Mouse (Mus musculus) midbrain, embryonic 12.5 days (tissue): ENCODE measurements around the gene Tpmt. TPM values are rescaled to one million over a fixed set of nuclear protein-coding genes. Genes with fewer than 3 reads are reported as not detected.
A peak's percentile ranks its signal among the peaks of the same experiment; 100 is the strongest.

Experiments used
- ATAC-seq: fragments of 200-750 bp; cut with Nextera tagmentation; 2 replicates; pipeline ENCODE4 v1.8.0; 2017; ENCODE audit warnings: low read depth, moderate TSS enrichment, moderate library complexity; ENCODE audit not compliant: low FRiP score
- H3K27ac ChIP-seq: fragments of 300-500 bp; sonication (generic); replicated peaks from 2 replicates; pipeline ENCODE4 v1.5.1; 2016; ENCODE audit warnings: mild to moderate bottlenecking
- H3K27me3 ChIP-seq: fragments of 300-500 bp; sonication (generic); 2 replicates; pipeline ENCODE4 v1.6.1; 2016; ENCODE audit warnings: mild to moderate bottlenecking
- H3K36me3 ChIP-seq: fragments of 300-500 bp; sonication (generic); 2 replicates; pipeline ENCODE4 v1.6.1; 2016
- H3K4me1 ChIP-seq: fragments of 300-500 bp; sonication (generic); 2 replicates; pipeline ENCODE4 v1.6.1; 2016
- H3K4me2 ChIP-seq: fragments of 300-500 bp; sonication (generic); replicated peaks from 2 replicates; pipeline ENCODE4 v1.6.1; 2016; ENCODE audit warnings: mild to moderate bottlenecking, moderate library complexity
- H3K4me3 ChIP-seq: fragments of 300-500 bp; sonication (generic); 2 replicates; pipeline ENCODE4 v1.5.1; 2016; ENCODE audit warnings: mild to moderate bottlenecking
- H3K9ac ChIP-seq: fragments of 300-500 bp; sonication (generic); replicated peaks from 2 replicates; pipeline ENCODE4 v1.6.1; 2016; ENCODE audit warnings: mild to moderate bottlenecking, moderate library complexity
- H3K9me3 ChIP-seq: fragments of 300-500 bp; sonication (generic); 2 replicates; pipeline ENCODE4 v1.6.1; 2016; ENCODE audit warnings: mild to moderate bottlenecking
- WGBS: fragments of 180-500 bp; shearing (Covaris S2); methylation state at CpG from one replicate; pipeline ENCODE4 v1.1.7; 2016; 5-methylcytosine and 5-hydroxymethylcytosine counted together
- polyA plus RNA-seq: library from polyadenylated mRNA; unstranded; fragments of >200 nt; fragmentation: Nextera tagmentation; extraction: Ambion mirVana; gene quantifications from 2 replicates; pipeline ENCODE4 v1.2.1, GENCODE M21; 2016

Gene Tpmt
- polyA plus RNA-seq, 1 experiment from 2014 or later, result 37.1 TPM

- Histone ChIP-seq H3K4me3 (no peak overlapping the region), H3K9me3 (no peaks in the 10 kb centered on the region), H3K27me3 (no peaks in the 10 kb centered on the region), H3K4me2 (no peak overlapping the region), H3K36me3 (peaks cover 8% of the 10 kb centered on the region), H3K9ac (no peak overlapping the region), H3K27ac (no peak overlapping the region), H3K4me1 (peaks cover 4% of the 10 kb centered on the region; the same call in 1 of the 2 replicates)
- WGBS, result 81% methylated on average over 6 of the region's 6 CpGs
- ATAC-seq, result no peak
These were observed 6.6 kb downstream of the Tpmt start for GRCm38 (mm10) chr13:47037946-47038345.

GRCm38 (mm10) chr13:47033602-47034001 lies 10.9 kb downstream of the Tpmt start:
- Histone ChIP-seq H3K36me3 (peaks cover 21% of the 10 kb centered on the region), H3K9me3 (no peaks in the 10 kb centered on the region), H3K9ac (no peak overlapping the region), H3K4me2 (no peak overlapping the region), H3K27ac (no peak overlapping the region), H3K4me3 (no peak overlapping the region), H3K27me3 (no peaks in the 10 kb centered on the region), H3K4me1 (no peaks in the 10 kb centered on the region)
- no peak for ATAC-seq
- WGBS, result 90% methylated on average over 4 of the region's 4 CpGs

- Histone ChIP-seq H3K4me2 (no peak overlapping the region), H3K27ac (no peak overlapping the region), H3K36me3 (peaks cover 29% of the 10 kb centered on the region), H3K4me3 (no peak overlapping the region), H3K9ac (no peak overlapping the region), H3K9me3 (no peaks in the 10 kb centered on the region), H3K4me1 (no peaks in the 10 kb centered on the region), H3K27me3 (no peaks in the 10 kb centered on the region)
- WGBS, result 92% methylated on average over 17 of the region's 17 CpGs
- no peak for ATAC-seq
These were observed 14.0 kb downstream of the Tpmt start for GRCm38 (mm10) chr13:47030376-47031107.

- Histone ChIP-seq H3K36me3 (peaks cover 10% of the 10 kb centered on the region; the same call in 1 of the 2 replicates), H3K4me2 (no peak overlapping the region), H3K27ac (no peak overlapping the region), H3K9ac (no peak overlapping the region), H3K4me3 (no peak overlapping the region), H3K4me1 (no peaks in the 10 kb centered on the region), H3K9me3 (no peaks in the 10 kb centered on the region), H3K27me3 (no peaks in the 10 kb centered on the region)
- WGBS, result 80% methylated on average over 7 of the region's 7 CpGs
- no peak for ATAC-seq
These were observed 23.7 kb downstream of the Tpmt start for GRCm38 (mm10) chr13:47020798-47021197.

- H3K9ac ChIP-seq, result no peak overlapping the region
- H3K4me2 ChIP-seq, result no peak overlapping the region
- H3K27ac ChIP-seq, result no peak overlapping the region
- no peak overlapping the region for H3K4me3 ChIP-seq
- 87% methylated on average over 7 of the region's 7 CpGs for WGBS
- no peak for ATAC-seq
- H3K27me3 ChIP-seq, result peaks cover 8% of the 10 kb centered on the region; the same call in 1 of the 2 replicates
- peaks cover 4% of the 10 kb centered on the region; the same call in 1 of the 2 replicates for H3K36me3 ChIP-seq
- H3K4me1 ChIP-seq, result 0 out of 2 replicates have a peak, but pooled peaks cover 3% of the 10 kb centered on the region
- H3K9me3 ChIP-seq, result no peaks in the 10 kb centered on the region
These were observed 24.8 kb downstream of the Tpmt start for GRCm38 (mm10) chr13:47019774-47020173.

- no peak overlapping the region for H3K27ac ChIP-seq
- no peaks in the 10 kb centered on the region for H3K36me3 ChIP-seq
- no peaks in the 10 kb centered on the region for H3K9me3 ChIP-seq
- ATAC-seq, result no peak
- peaks cover 13% of the 10 kb centered on the region; the same call in 1 of the 2 replicates for H3K4me1 ChIP-seq
- WGBS, result 50% methylated on average over 5 of the region's 5 CpGs
- no peak overlapping the region for H3K4me3 ChIP-seq
- H3K27me3 ChIP-seq, result peaks cover 29% of the 10 kb centered on the region
- H3K4me2 ChIP-seq, result no peak overlapping the region
- H3K9ac ChIP-seq, result no peak overlapping the region
These were observed 27.3 kb downstream of the Tpmt start for GRCm38 (mm10) chr13:47017259-47017658.

- 75% methylated on average over 5 of the region's 5 CpGs for WGBS
- peak overlapping the region; percentile 72 for H3K4me2 ChIP-seq
- H3K27ac ChIP-seq, result no peak overlapping the region
- peaks cover 15% of the 10 kb centered on the region for H3K9me3 ChIP-seq
- no peaks in the 10 kb centered on the region for H3K36me3 ChIP-seq
- no peak for ATAC-seq
- peaks cover 16% of the 10 kb centered on the region; the same call in 1 of the 2 replicates for H3K4me1 ChIP-seq
- H3K27me3 ChIP-seq, result peaks cover 29% of the 10 kb centered on the region
- H3K4me3 ChIP-seq, result peak overlapping the region; percentile 62; the same call in 1 of the 2 replicates
- peak overlapping the region; percentile 50; the same call in 1 of the 2 replicates for H3K9ac ChIP-seq
These were observed 29.4 kb downstream of the Tpmt start for GRCm38 (mm10) chr13:47015195-47015501.

GRCm38 (mm10) chr13:47014334-47015194 lies 30.0 kb downstream of the Tpmt start, which contains the start of gene Nhlrc1:
Gene Nhlrc1, minus strand, starts transcription at chr13:47014850.
- H3K27me3 ChIP-seq, result peaks cover 29% of the 10 kb centered on the region
- 3% methylated on average over 56 of the region's 73 CpGs for WGBS
- ATAC-seq, result peak; percentile 86
- H3K9me3 ChIP-seq, result peaks cover 21% of the 10 kb centered on the region
- peak within 1 kb of the TSS; percentile 72 for H3K4me2 ChIP-seq
- H3K9ac ChIP-seq, result peak within 1 kb of the TSS; percentile 50
- peaks cover 16% of the 10 kb centered on the region; the same call in 1 of the 2 replicates for H3K4me1 ChIP-seq
- H3K4me3 ChIP-seq, result peak within 1 kb of the TSS; percentile 62
- H3K27ac ChIP-seq, result no peak within 1 kb of the TSS
- no peaks in the 10 kb centered on the region for H3K36me3 ChIP-seq

- H3K27ac ChIP-seq, result no peak overlapping the region
- H3K4me3 ChIP-seq, result peak overlapping the region; percentile 62
- peaks cover 23% of the 10 kb centered on the region for H3K9me3 ChIP-seq
- WGBS, result 65% methylated on average over 10 of the region's 10 CpGs
- H3K4me2 ChIP-seq, result peak overlapping the region; percentile 72
- H3K4me1 ChIP-seq, result peaks cover 16% of the 10 kb centered on the region; the same call in 1 of the 2 replicates
- H3K27me3 ChIP-seq, result peaks cover 29% of the 10 kb centered on the region
- H3K9ac ChIP-seq, result peak overlapping the region; percentile 50; the same call in 1 of the 2 replicates
- no peak; the same call in 1 of the 2 replicates for ATAC-seq
- no peaks in the 10 kb centered on the region for H3K36me3 ChIP-seq
These were observed 30.8 kb downstream of the Tpmt start for GRCm38 (mm10) chr13:47013740-47014139.

GRCm38 (mm10) chr13:47001590-47001989 lies 42.9 kb downstream of the Tpmt start:
- no peak for ATAC-seq
- H3K9me3 ChIP-seq, result no peaks in the 10 kb centered on the region
- H3K4me1 ChIP-seq, result no peaks in the 10 kb centered on the region
- 94% methylated on average over 4 of the region's 4 CpGs for WGBS
- no peak overlapping the region for H3K4me3 ChIP-seq
- no peak overlapping the region for H3K9ac ChIP-seq
- H3K27ac ChIP-seq, result no peak overlapping the region
- H3K36me3 ChIP-seq, result no peaks in the 10 kb centered on the region
- no peaks in the 10 kb centered on the region for H3K27me3 ChIP-seq
- no peak overlapping the region for H3K4me2 ChIP-seq

GRCm38 (mm10) chr13:46999498-46999897 lies 45.0 kb downstream of the Tpmt start:
- ATAC-seq, result no peak
- H3K27me3 ChIP-seq, result no peaks in the 10 kb centered on the region
- no peak overlapping the region for H3K4me3 ChIP-seq
- H3K4me2 ChIP-seq, result no peak overlapping the region
- 57% methylated on average over 5 of the region's 5 CpGs for WGBS
- H3K27ac ChIP-seq, result no peak overlapping the region
- no peaks in the 10 kb centered on the region for H3K36me3 ChIP-seq
- H3K4me1 ChIP-seq, result no peaks in the 10 kb centered on the region
- H3K9me3 ChIP-seq, result no peaks in the 10 kb centered on the region
- no peak overlapping the region for H3K9ac ChIP-seq

GRCm38 (mm10) chr13:46997355-46997754 lies 47.2 kb downstream of the Tpmt start:
- no peaks in the 10 kb centered on the region for H3K36me3 ChIP-seq

More at GRCm38 (mm10) chr13:46997355-46997754, 47.2 kb downstream of the Tpmt start:
- WGBS, result 65% methylated on average over 4 of the region's 4 CpGs
- Histone ChIP-seq H3K27ac (no peak overlapping the region), H3K27me3 (no peaks in the 10 kb centered on the region), H3K4me3 (no peak overlapping the region), H3K9ac (no peak overlapping the region), H3K4me1 (no peaks in the 10 kb centered on the region), H3K4me2 (no peak overlapping the region), H3K9me3 (no peaks in the 10 kb centered on the region)
- ATAC-seq, result no peak
